Mouse (Mus musculus) retina, postnatal 1 day (tissue): ENCODE measurements around the gene Lmntd1.

Experiments
- DNase-seq: peaks from one replicate; pipeline ENCODE4 v3.0.0-alpha.2; 2012

Lmntd1 gene

DNA sequence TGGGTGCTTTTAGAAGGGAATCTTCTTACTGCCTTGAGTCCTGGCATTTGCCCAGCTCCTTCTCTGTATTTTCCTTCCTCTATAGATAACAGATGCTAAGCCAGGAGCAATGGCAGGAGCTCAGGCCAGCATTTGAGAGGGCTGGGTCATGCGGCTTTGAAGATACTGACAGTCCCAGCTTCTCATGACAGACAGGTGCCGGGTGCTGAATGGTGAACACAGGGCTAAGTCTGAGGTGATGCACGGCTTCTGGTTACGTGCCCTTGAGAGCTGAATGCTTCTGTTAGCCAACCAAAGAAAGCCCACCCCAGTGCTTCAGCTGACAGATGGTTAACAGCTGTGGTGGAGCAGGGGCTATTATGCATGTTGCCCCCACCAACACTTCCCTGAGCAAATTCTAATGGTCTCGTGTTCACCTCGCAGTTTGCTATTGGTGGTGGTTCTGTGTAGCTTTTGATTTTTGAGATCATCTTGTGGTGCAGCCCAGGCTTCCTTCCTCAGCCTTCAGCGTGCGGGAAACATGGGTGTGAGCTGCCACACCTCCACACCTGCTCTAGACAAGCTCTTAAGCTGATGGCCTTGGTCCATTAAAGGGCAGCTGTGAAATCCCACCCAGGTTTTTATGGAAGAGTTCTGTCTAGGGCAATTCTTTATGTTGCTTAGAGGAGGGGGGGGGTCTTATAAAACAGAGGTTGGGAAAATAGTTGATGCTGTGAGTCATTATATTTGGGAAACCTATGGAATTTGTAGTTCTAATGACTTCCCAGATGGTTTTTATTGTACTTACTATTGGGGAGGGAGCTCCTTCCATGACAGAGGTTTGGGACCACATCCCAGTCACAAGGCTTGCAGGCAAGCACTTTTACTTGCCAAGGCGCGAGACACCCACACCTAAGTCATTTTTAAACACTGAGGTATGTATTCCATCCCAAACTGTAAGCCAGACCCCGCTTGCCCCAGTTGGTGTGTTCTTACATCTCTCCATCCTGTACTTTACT is 181.1 kb downstream of the Lmntd1 start:
- DNase-seq, result no peak

DNA sequence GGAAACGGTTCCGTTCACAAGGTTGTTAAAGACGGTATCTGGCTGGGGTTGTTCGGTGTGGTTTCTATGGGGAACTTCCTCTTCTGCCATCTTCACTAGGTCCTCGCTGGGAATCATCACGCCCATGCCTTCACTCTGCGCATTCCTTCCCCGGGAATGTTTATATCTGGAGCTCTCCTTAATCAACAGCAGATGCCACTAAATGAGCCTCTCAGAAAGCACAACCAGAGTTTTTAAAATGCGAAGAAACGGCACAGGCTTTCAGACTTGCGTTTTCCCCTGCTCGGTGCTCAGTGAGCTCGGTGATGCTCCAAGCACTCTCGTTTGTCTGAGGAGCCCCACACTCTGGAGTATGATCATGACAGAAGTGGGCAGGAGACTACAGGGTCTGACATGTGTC is 182.4 kb downstream of the Lmntd1 start:
- DNase-seq, result no peak

DNA sequence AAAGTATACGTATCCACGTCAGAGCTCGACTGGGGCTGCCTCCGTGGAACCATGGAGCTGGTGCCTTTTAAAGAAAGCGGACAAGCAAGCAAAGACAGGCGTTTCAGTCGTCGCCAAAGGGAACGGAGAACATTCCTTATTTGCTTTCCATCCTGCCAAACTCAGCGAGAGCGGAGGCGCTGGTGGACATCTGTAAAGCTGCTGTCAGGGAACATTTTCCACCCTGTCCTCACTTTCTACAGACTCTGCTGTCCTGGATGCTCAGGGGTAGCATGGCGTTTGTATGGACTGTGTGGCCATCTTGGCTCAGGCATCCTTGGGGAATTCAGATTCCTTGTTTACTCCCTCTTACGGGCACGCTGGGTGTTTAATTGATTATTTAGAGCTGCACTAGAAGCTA is 186.7 kb downstream of the Lmntd1 start:
- DNase-seq, result no peak

DNA sequence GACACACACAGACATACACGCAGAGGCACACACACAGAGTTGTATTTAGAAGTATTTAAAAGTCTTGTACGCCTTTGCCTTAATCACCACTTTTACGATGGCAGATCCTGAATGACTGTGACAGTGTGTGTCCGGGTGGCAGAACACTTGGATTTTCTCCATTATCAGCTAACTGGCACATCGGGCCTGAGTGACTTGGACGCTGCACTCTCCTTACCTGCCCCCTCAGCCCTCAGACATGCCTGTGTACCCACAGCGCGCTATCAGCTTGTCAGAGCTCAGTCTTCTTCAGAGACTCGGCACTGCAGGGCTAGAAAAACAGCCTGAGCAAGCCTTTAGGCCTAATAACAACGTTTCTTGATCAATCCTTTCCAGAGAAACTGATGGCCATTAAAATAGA is 187.6 kb downstream of the Lmntd1 start:
- no peak for DNase-seq

DNA sequence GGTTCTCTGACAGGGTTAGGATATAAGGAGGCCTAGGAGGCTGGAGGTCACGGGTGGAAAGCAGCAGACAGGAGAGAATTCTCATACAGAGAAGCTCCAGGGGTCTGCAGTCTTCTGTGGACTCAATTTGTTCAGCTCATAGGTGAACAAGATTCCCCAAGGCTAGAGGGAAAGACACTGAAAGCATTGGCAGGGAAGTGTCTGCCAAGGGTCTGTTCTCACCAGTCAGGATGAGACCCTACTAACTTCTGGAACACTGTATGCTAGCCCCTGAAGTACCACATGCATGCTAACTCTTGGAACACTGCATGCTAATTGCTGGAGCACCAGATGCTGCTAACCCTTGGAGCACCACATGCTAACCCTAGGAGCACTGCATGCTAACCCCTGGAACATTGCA is 190.0 kb downstream of the Lmntd1 start:
- DNase-seq, result no peak

DNA sequence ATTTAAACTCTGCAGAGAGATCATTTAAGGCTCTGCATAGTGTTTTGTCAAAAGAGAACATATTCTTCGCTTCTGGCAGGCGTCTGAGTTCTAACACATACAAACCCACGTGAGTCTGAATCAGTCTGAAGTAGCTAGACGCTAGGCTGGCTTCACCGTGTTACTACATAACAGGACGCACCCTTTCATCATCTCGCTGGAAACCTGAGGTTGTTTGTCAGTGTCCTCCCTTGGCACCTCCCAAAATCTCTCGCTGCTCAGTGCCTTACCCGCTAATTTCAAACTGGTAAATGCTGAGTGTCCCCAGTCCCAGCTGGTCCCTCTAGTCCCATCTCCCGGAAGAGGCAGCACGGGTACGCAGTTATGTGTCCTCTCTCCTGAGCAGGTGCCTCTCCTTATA is 190.6 kb downstream of the Lmntd1 start:
- no peak for DNase-seq

GRCm38 (mm10) chr6:145421666-145422065 is 192.5 kb downstream of the Lmntd1 start:
- no peak for DNase-seq

- no peak for DNase-seq
Observed at GRCm38 (mm10) chr6:145420407-145420806, 193.7 kb downstream of the Lmntd1 start.

GRCm38 (mm10) chr6:145418856-145419255 is 195.3 kb downstream of the Lmntd1 start:
- DNase-seq, result no peak

- no peak for DNase-seq
Observed at GRCm38 (mm10) chr6:145417720-145418440, 196.2 kb downstream of the Lmntd1 start.

DNA sequence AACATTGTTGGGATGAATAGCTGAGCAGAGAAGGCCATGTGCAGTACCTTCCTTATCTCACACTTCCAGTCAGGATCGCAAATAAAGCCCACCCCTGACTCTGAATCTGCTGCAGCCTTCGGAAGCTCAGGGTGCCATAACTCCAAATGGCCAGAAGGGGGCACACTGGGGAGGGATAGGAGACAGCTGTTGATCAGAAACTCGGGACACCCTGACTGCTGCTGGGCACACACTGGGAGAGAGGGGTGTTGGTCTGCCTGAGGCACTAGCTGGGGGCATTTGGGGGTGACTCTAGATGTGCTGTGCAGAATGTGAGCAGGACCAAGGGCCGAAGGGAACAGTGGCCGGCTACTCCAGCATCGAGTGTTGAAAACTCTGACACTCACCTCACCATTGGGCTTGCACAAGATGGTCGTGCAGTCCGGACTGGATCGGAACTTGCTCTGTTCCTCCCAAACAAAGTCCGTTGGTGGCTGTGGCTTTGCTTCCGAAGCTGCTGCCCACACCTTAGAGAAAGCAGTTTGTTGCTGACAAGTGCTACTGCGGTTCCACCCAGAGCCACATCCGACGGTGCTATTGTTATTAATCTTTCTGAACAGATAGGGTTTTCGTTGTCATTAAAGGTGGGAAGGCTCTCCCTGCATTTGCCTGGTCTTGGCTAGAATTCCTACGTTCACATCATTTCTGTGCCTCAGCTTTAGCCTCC is 197.0 kb downstream of the Lmntd1 start:
- DNase-seq, result peak; percentile 69

DNA sequence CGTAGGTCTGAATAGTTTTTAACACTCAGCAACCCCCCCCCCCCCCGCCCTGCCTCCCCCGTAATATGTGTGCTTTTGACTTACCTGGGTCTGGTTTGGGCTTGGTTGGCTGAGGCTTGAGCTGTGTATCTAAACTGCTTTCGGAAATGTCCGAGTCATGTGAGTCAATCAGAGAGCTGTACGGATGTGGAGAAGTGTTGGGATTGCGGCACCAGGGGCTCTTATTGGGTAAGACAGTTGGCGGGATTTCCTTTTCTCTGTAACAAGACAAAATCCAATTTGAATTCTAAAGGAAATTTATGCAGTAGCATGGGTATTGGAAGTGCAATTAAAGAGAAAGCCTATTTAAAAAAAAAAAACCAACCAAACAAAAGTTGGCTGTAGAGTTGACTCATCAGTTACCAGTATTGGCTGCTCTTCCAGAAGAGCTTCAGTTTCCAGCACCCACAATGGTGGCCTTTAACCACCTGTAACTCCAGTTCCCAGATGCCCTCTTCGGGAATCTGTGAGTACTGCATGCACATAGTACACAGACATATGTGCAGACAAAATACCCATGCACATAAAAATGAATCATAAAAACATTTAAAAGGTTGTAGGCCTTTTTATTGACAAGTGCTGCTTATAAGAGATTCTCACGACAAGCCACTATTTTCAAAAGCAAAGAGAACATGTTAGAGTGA is 209.6 kb downstream of the Lmntd1 start:
- DNase-seq, result no peak

- no peak for DNase-seq
Observed at GRCm38 (mm10) chr6:145401140-145401539, 213.0 kb downstream of the Lmntd1 start.

GRCm38 (mm10) chr6:145397881-145398280 is 216.2 kb downstream of the Lmntd1 start:
- no peak for DNase-seq

DNA sequence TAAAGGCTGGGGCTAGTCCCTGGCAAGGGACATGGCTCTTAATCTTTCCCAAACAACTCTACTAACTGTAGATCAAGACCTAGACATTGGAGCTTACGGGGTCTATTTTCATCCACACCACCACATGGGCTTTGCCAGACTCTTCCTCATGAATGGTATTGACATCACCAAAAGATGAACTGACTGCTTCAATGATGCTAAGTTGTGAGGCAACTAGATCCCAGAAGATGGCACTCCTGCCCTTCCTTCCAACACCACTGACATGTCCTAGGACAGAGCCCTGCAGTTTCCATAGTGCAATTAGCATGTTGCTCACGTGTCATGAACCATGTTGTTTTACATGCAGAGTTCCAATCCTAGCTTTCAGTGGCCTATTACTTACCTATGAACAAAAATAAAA is 217.6 kb downstream of the Lmntd1 start:
- DNase-seq, result no peak

- DNase-seq, result no peak
Observed at GRCm38 (mm10) chr6:145390421-145390820, 223.7 kb downstream of the Lmntd1 start.

- no peak for DNase-seq
Observed at GRCm38 (mm10) chr6:145389904-145390303, 224.2 kb downstream of the Lmntd1 start.

GRCm38 (mm10) chr6:145387378-145387777 is 226.7 kb downstream of the Lmntd1 start:
- DNase-seq, result no peak

GRCm38 (mm10) chr6:145382586-145383380 is 231.3 kb downstream of the Lmntd1 start:
- DNase-seq, result peak; percentile 61

DNA sequence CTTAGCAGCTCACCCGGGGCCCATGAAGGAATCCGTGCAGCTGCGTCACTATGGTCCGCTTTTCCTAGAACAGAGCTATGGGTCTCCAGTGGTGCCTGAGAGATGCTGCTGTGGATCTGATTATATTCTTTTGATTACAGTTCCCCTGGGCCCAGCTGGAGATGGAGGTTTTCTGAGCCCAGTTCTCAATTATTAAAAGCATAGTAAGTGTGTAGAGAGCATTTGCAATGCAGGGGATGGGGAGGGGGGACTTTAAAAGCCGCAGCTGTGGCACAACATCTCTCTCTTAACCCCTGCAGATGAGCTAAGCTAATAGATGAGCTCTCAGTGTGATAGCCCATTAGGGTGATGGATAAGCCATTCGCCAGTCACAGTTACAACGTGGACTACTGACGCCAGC is 233.2 kb downstream of the Lmntd1 start:
- DNase-seq, result no peak

- peak; percentile 23 for DNase-seq
Observed at GRCm38 (mm10) chr6:145379175-145379574, 234.9 kb downstream of the Lmntd1 start.

GRCm38 (mm10) chr6:145378689-145379088 is 235.4 kb downstream of the Lmntd1 start:
- DNase-seq, result no peak
